ENCODE assay signal across 31 mouse cellular contexts in genomic region chr9:118624146-118624545, GRCm38 (mm10). TPM values are rescaled to one million over a fixed set of nuclear protein-coding genes. Genes with fewer than 3 reads are reported as not detected.
DNase-seq lines count a peak whose midpoint lies in the region; ATAC-seq and TF ChIP-seq lines count a peak whose summit lies in the region.
"Had no signal": no experiment of that assay in that cellular context is flagged by ENCODE, and none has a peak within 500 bp of the region (broad histone marks: within the 10 kb centered on the region; RNA-seq: fewer than 3 reads in every experiment).

No protein-coding gene starts in this region.

- peak overlapping the region; percentile 72 for H3K27ac ChIP-seq in forebrain, embryonic 10.5 days
- H3K27ac ChIP-seq in forebrain, postnatal 0 days (ENCODE audit: low read depth, low read length), result no peak overlapping the region
- H3K27ac ChIP-seq in kidney, embryonic 16.5 days (ENCODE audit: low read length), result peak overlapping the region; percentile 44; the same call in 1 of the 2 replicates
- no peak overlapping the region for H3K27ac ChIP-seq in embryonic facial prominence, embryonic 13.5 days
- no peak overlapping the region for H3K27ac ChIP-seq in intestine, postnatal 0 days (ENCODE audit: low read depth, low read length)
- H3K27ac ChIP-seq: embryonic facial prominence, embryonic 15.5 days; heart, embryonic 13.5 days; liver, embryonic 12.5 days; midbrain, embryonic 15.5 days; stomach, postnatal 0 days had no signal

- 28% methylated on average over 7 of the region's 7 CpGs for WGBS in forebrain, embryonic 10.5 days
- WGBS in forebrain, postnatal 0 days, result 37% methylated on average over 7 of the region's 7 CpGs
- WGBS in kidney, embryonic 16.5 days, result 16% methylated on average over 7 of the region's 7 CpGs
- WGBS in embryonic facial prominence, embryonic 13.5 days, result 13% methylated on average over 7 of the region's 7 CpGs
- WGBS in intestine, postnatal 0 days, result 69% methylated on average over 7 of the region's 7 CpGs

- peaks cover 5% of the 10 kb centered on the region; the same call in 1 of the 2 replicates for H3K36me3 ChIP-seq in forebrain, embryonic 10.5 days (replicated peaks)
- H3K36me3 ChIP-seq in forebrain, postnatal 0 days (ENCODE audit: insufficient read depth), result no peaks in the 10 kb centered on the region
- peaks cover 10% of the 10 kb centered on the region; the same call in 1 of the 2 replicates for H3K36me3 ChIP-seq in kidney, embryonic 16.5 days (ENCODE audit: insufficient read depth, low read length)
- H3K36me3 ChIP-seq in embryonic facial prominence, embryonic 13.5 days, result peaks cover 24% of the 10 kb centered on the region
- no peaks in the 10 kb centered on the region; the same call in 1 of the 2 replicates for H3K36me3 ChIP-seq in intestine, postnatal 0 days (ENCODE audit: control insufficient read depth, insufficient read depth)
- H3K36me3 ChIP-seq: G1E; liver, embryonic 12.5 days; midbrain, embryonic 15.5 days had no signal

- H3K9me3 ChIP-seq in forebrain, embryonic 10.5 days, result no peaks in the 10 kb centered on the region
- H3K9me3 ChIP-seq in forebrain, postnatal 0 days (ENCODE audit: low read length), result no peaks in the 10 kb centered on the region
- no peaks in the 10 kb centered on the region for H3K9me3 ChIP-seq in kidney, embryonic 16.5 days (ENCODE audit: low read length)
- H3K9me3 ChIP-seq in embryonic facial prominence, embryonic 13.5 days, result no peaks in the 10 kb centered on the region
- no peaks in the 10 kb centered on the region for H3K9me3 ChIP-seq in intestine, postnatal 0 days (ENCODE audit: control insufficient read depth)
- H3K9me3 ChIP-seq: embryonic facial prominence, embryonic 15.5 days; heart, embryonic 13.5 days; limb, embryonic 12.5 days; liver, embryonic 12.5 days; megakaryocyte, embryonic 14.5 days; midbrain, embryonic 15.5 days had no signal

- H3K4me2 ChIP-seq in forebrain, postnatal 0 days (ENCODE audit: low read depth), result no peak overlapping the region
- no peak overlapping the region for H3K4me2 ChIP-seq in kidney, embryonic 16.5 days (replicated peaks; ENCODE audit: low read depth, low read length)
- H3K4me2 ChIP-seq in embryonic facial prominence, embryonic 13.5 days, result no peak overlapping the region
- H3K4me2 ChIP-seq in intestine, postnatal 0 days (replicated peaks; ENCODE audit: low read depth), result no peak overlapping the region
- H3K4me2 ChIP-seq: embryonic facial prominence, embryonic 15.5 days; heart, embryonic 13.5 days; limb, embryonic 12.5 days; liver, embryonic 12.5 days; midbrain, embryonic 15.5 days had no signal

- H3K4me3 ChIP-seq in forebrain, embryonic 10.5 days, result no peak overlapping the region
- H3K4me3 ChIP-seq in forebrain, postnatal 0 days (ENCODE audit: low read depth, low read length), result no peak overlapping the region
- no peak overlapping the region for H3K4me3 ChIP-seq in kidney, embryonic 16.5 days (ENCODE audit: low read length)
- no peak overlapping the region for H3K4me3 ChIP-seq in embryonic facial prominence, embryonic 13.5 days
- no peak overlapping the region for H3K4me3 ChIP-seq in intestine, postnatal 0 days (ENCODE audit: low read depth, low read length)
- H3K4me3 ChIP-seq: embryonic facial prominence, embryonic 15.5 days; heart, embryonic 13.5 days; limb, embryonic 12.5 days; liver, embryonic 12.5 days; megakaryocyte, embryonic 14.5 days; midbrain, embryonic 15.5 days had no signal

- peaks cover 45% of the 10 kb centered on the region for H3K4me1 ChIP-seq in forebrain, embryonic 10.5 days
- H3K4me1 ChIP-seq in forebrain, postnatal 0 days (ENCODE audit: insufficient read depth), result no peaks in the 10 kb centered on the region
- peaks cover 39% of the 10 kb centered on the region for H3K4me1 ChIP-seq in kidney, embryonic 16.5 days (ENCODE audit: insufficient read depth, low read length)
- H3K4me1 ChIP-seq in embryonic facial prominence, embryonic 13.5 days, result peaks cover 35% of the 10 kb centered on the region
- H3K4me1 ChIP-seq in intestine, postnatal 0 days (replicated peaks; ENCODE audit: control insufficient read depth, insufficient read depth, low read length), result no peaks in the 10 kb centered on the region

- intact Hi-C loops in left cerebral cortex, postnatal 25 days (cut with DNase I), result no loop called here

- no peak for ATAC-seq in forebrain, postnatal 0 days
- peak; percentile 26 for ATAC-seq in kidney, embryonic 16.5 days (ENCODE audit: low FRiP score, low TSS enrichment)
- no peak for ATAC-seq in embryonic facial prominence, embryonic 13.5 days (ENCODE audit: insufficient number of reproducible peaks, insufficient read depth, low FRiP score, low TSS enrichment, low read depth)
- no peak for ATAC-seq in intestine, postnatal 0 days
- ATAC-seq: forebrain, embryonic 14.5 days; hindbrain, embryonic 16.5 days; liver, embryonic 12.5 days; liver, postnatal 0 days; midbrain, embryonic 15.5 days had no signal

- peak; percentile 27 for DNase-seq in forebrain, embryonic 10.5 days (ENCODE audit: extremely low spot score, low spot score)
- no peak for DNase-seq in forebrain, postnatal 0 days
- DNase-seq in kidney, postnatal 25 days, result no peak
- peak; percentile 66 for DNase-seq in embryo, embryonic 10.5 days (ENCODE audit: low spot score)
- no peak for DNase-seq in left cerebral cortex, postnatal 25 days (ENCODE audit: low spot score in 2 of 2)
- DNase-seq: adrenal gland, postnatal 10 days; cerebellum, adult 8-10 months; cerebellum, postnatal 36 days; gastrocnemius, postnatal 10 days; heart, postnatal 10 days; kidney, adult 8-10 months; layer of hippocampus, adult 9-11 months; liver, postnatal 0 days; lung, postnatal 4 days; right cerebral cortex, adult 18-20 months; spleen, adult 18-20 months; thymus, adult 18-20 months; thymus, postnatal 25 days had no signal

- H3K9ac ChIP-seq in forebrain, postnatal 0 days, result no peak overlapping the region
- H3K9ac ChIP-seq in kidney, embryonic 16.5 days (replicated peaks; ENCODE audit: low read length), result no peak overlapping the region; the same call in 1 of the 2 replicates
- peak overlapping the region; percentile 32; the same call in 1 of the 2 replicates for H3K9ac ChIP-seq in embryonic facial prominence, embryonic 13.5 days
- no peak overlapping the region for H3K9ac ChIP-seq in intestine, postnatal 0 days (ENCODE audit: low read depth, low read length)
- H3K9ac ChIP-seq: embryonic facial prominence, embryonic 15.5 days; heart, embryonic 13.5 days; limb, embryonic 12.5 days; liver, embryonic 12.5 days; liver, postnatal 0 days; midbrain, embryonic 15.5 days had no signal

- H3K27me3 ChIP-seq in forebrain, embryonic 10.5 days (ENCODE audit: poor library complexity, severe bottlenecking), result peaks cover 9% of the 10 kb centered on the region; the same call in 1 of the 2 replicates
- no peaks in the 10 kb centered on the region for H3K27me3 ChIP-seq in forebrain, postnatal 0 days (ENCODE audit: insufficient read depth, low read length)
- no peaks in the 10 kb centered on the region for H3K27me3 ChIP-seq in kidney, embryonic 16.5 days (ENCODE audit: insufficient read depth, low read length)
- 0 out of 2 replicates have a peak, but pooled peaks cover 4% of the 10 kb centered on the region for H3K27me3 ChIP-seq in embryonic facial prominence, embryonic 13.5 days
- no peaks in the 10 kb centered on the region for H3K27me3 ChIP-seq in intestine, postnatal 0 days (replicated peaks; ENCODE audit: control insufficient read depth, insufficient read depth, low read length)
- H3K27me3 ChIP-seq: embryonic facial prominence, embryonic 15.5 days; limb, embryonic 12.5 days; liver, embryonic 12.5 days; midbrain, embryonic 15.5 days had no signal

- no peak for TF ChIP-seq CTCF in forebrain, postnatal 0 days (IDR thresholded peaks at IDR 0.05; ENCODE audit: low read depth)
- no peak for TF ChIP-seq CTCF in intestine, postnatal 0 days (IDR thresholded peaks at IDR 0.05; ENCODE audit: low read depth)

RNA-seq across cellular contexts. Expression of gene Itga9, which starts 17.7 kb away (rescaled TPM):
- polyA plus RNA-seq in forebrain, embryonic 10.5 days (2016; fragmentation: Nextera tagmentation; extraction: Ambion mirVana), result 6.0 and 6.1 TPM in 2 replicates
- total RNA-seq in forebrain, postnatal 0 days (2014; rRNA removed), result 2.6 and 3.3 TPM in 2 replicates
- polyA plus RNA-seq in forebrain, postnatal 0 days (2015; fragmentation: Nextera tagmentation; extraction: Ambion mirVana), result 0.57 and 0.99 TPM in 2 replicates
- polyA plus RNA-seq in kidney, embryonic 16.5 days (2015; fragmentation: Nextera tagmentation; extraction: Ambion mirVana), result 10.8 and 11.1 TPM in 2 replicates
- polyA plus RNA-seq in embryonic facial prominence, embryonic 13.5 days (2015; fragmentation: Nextera tagmentation; extraction: Ambion mirVana), result 7.4 and 12.0 TPM in 2 replicates
- 5.9 and 6.2 TPM in 2 replicates for polyA plus RNA-seq in intestine, postnatal 0 days (2015; fragmentation: Nextera tagmentation; extraction: Ambion mirVana)
- 1 to 10 TPM; 6.7 to 7.0 TPM for total RNA-seq in left cerebral cortex, postnatal 25 days (2021)
- polyA plus RNA-seq: G1E had no signal

Comparison
In these comparisons a context has a peak if more than half of its experiments do, and no peak if none do; other contexts are left out.
1. DNase-seq: peak in forebrain, embryonic 10.5 days (single experiment) and embryo, embryonic 10.5 days (single experiment); none in forebrain, postnatal 0 days (single experiment), kidney, postnatal 25 days (0 of 2) and left cerebral cortex, postnatal 25 days (0 of 2).
2. H3K27ac ChIP-seq: peak in forebrain, embryonic 10.5 days (single experiment) and kidney, embryonic 16.5 days (single experiment); none in forebrain, postnatal 0 days (single experiment), embryonic facial prominence, embryonic 13.5 days (single experiment) and intestine, postnatal 0 days (single experiment).